Mouse (Mus musculus) splenic B cell, adult 2 months (primary cell): ENCODE measurements around the gene Abhd15.

Experiments used
- DNase-seq: peaks from one replicate; pipeline ENCODE4 v3.0.0-alpha.2; 2011; ENCODE audit warnings: low read depth, low spot score
- H3K27me3 ChIP-seq: 2 replicates; pipeline ENCODE4 v1.6.1; 2012; ENCODE audit warnings: mild to moderate bottlenecking, low read length, moderate library complexity, mixed read lengths; ENCODE audit not compliant: control insufficient read depth, poor library complexity, insufficient read depth, severe bottlenecking
- H3K36me3 ChIP-seq: 2 replicates; pipeline ENCODE4 v1.6.1; 2012; ENCODE audit warnings: mild to moderate bottlenecking, low read length, moderate library complexity, mixed read lengths; ENCODE audit not compliant: control insufficient read depth, poor library complexity, insufficient read depth, severe bottlenecking

The Abhd15 gene

GRCm38 (mm10) chr11:77532202-77532846 is 17.4 kb downstream of the Abhd15 start:
- no peak for DNase-seq
- Histone ChIP-seq H3K36me3 (no peaks in the 10 kb centered on the region), H3K27me3 (no peaks in the 10 kb centered on the region)

- H3K27me3 ChIP-seq, result no peaks in the 10 kb centered on the region
- DNase-seq, result no peak
- peaks cover 22% of the 10 kb centered on the region for H3K36me3 ChIP-seq
These were observed 30.3 kb downstream of the Abhd15 start for GRCm38 (mm10) chr11:77545261-77545660.

GRCm38 (mm10) chr11:77585201-77585600 is 70.3 kb downstream of the Abhd15 start:
- H3K27me3 ChIP-seq, result no peaks in the 10 kb centered on the region
- peaks cover 11% of the 10 kb centered on the region; the same call in 1 of the 2 replicates for H3K36me3 ChIP-seq
- DNase-seq, result no peak
